Mouse (Mus musculus): Measurements from ENCODE around the gene Cald1. TPM values are rescaled to one million over a fixed set of nuclear protein-coding genes. Genes with fewer than 3 reads are reported as not detected.

The Cald1 gene
- polyA plus RNA-seq, 1 experiment from 2014 or later: 279 TPM

- Histone ChIP-seq H3K4me1 (replicated peaks; ENCODE audit: control insufficient read depth, insufficient read depth, low read length) (peaks cover 31% of the 10 kb centered on the region), H3K27me3 (ENCODE audit: control insufficient read depth, insufficient read depth, low read depth, low read length) (no peaks in the 10 kb centered on the region), H3K9ac (ENCODE audit: low read length) (no peak overlapping the region), H3K9me3 (ENCODE audit: control insufficient read depth, low read length) (peaks cover 2% of the 10 kb centered on the region; the same call in 1 of the 2 replicates), H3K4me2 (ENCODE audit: low read depth, low read length) (no peak overlapping the region), H3K4me3 (ENCODE audit: low read length) (no peak overlapping the region), H3K36me3 (ENCODE audit: control insufficient read depth, insufficient read depth, low read length) (no peaks in the 10 kb centered on the region), H3K27ac (ENCODE audit: low read length) (no peak overlapping the region)
- WGBS: 65% methylated on average over 15 of the region's 15 CpGs
- no peak for ATAC-seq (ENCODE audit: low read depth)
Measured at GRCm38 (mm10) chr6:34727316-34727983, 129.2 kb downstream of the Cald1 start.

- peak; percentile 49 for ATAC-seq (ENCODE audit: low read depth)
- WGBS: 31% methylated on average over 8 of the region's 8 CpGs
Measured at GRCm38 (mm10) chr6:34729449-34730151, 131.3 kb downstream of the Cald1 start.

GRCm38 (mm10) chr6:34731007-34731406, 132.7 kb downstream of the Cald1 start:
- Histone ChIP-seq H3K36me3 (ENCODE audit: control insufficient read depth, insufficient read depth, low read length) (no peaks in the 10 kb centered on the region), H3K27me3 (ENCODE audit: control insufficient read depth, insufficient read depth, low read depth, low read length) (no peaks in the 10 kb centered on the region), H3K4me3 (ENCODE audit: low read length) (no peak overlapping the region), H3K9ac (ENCODE audit: low read length) (no peak overlapping the region), H3K4me1 (replicated peaks; ENCODE audit: control insufficient read depth, insufficient read depth, low read length) (peaks cover 31% of the 10 kb centered on the region), H3K9me3 (ENCODE audit: control insufficient read depth, low read length) (no peaks in the 10 kb centered on the region), H3K4me2 (ENCODE audit: low read depth, low read length) (no peak overlapping the region), H3K27ac (ENCODE audit: low read length) (no peak overlapping the region)
- ATAC-seq (ENCODE audit: low read depth): no peak; the same call in 1 of the 2 replicates
- 47% methylated on average over 6 of the region's 6 CpGs for WGBS

More at GRCm38 (mm10) chr6:34729449-34730151, 131.3 kb downstream of the Cald1 start:
- Histone ChIP-seq H3K9ac (ENCODE audit: low read length) (no peak overlapping the region), H3K27ac (ENCODE audit: low read length) (peak overlapping the region; percentile 28; the same call in 1 of the 2 replicates), H3K4me2 (ENCODE audit: low read depth, low read length) (no peak overlapping the region), H3K36me3 (ENCODE audit: control insufficient read depth, insufficient read depth, low read length) (no peaks in the 10 kb centered on the region), H3K9me3 (ENCODE audit: control insufficient read depth, low read length) (peaks cover 2% of the 10 kb centered on the region; the same call in 1 of the 2 replicates), H3K4me1 (replicated peaks; ENCODE audit: control insufficient read depth, insufficient read depth, low read length) (peaks cover 31% of the 10 kb centered on the region), H3K27me3 (ENCODE audit: control insufficient read depth, insufficient read depth, low read depth, low read length) (no peaks in the 10 kb centered on the region), H3K4me3 (ENCODE audit: low read length) (no peak overlapping the region)

GRCm38 (mm10) chr6:34731529-34731928, 133.2 kb downstream of the Cald1 start:
- no peak overlapping the region for H3K9ac ChIP-seq (ENCODE audit: low read length)
- ATAC-seq (ENCODE audit: low read depth): no peak
- WGBS: 81% methylated on average over 9 of the region's 9 CpGs
- H3K27me3 ChIP-seq (ENCODE audit: control insufficient read depth, insufficient read depth, low read depth, low read length): no peaks in the 10 kb centered on the region
- no peak overlapping the region for H3K4me2 ChIP-seq (ENCODE audit: low read depth, low read length)
- H3K36me3 ChIP-seq (ENCODE audit: control insufficient read depth, insufficient read depth, low read length): no peaks in the 10 kb centered on the region
- H3K9me3 ChIP-seq (ENCODE audit: control insufficient read depth, low read length): no peaks in the 10 kb centered on the region
- H3K4me1 ChIP-seq (replicated peaks; ENCODE audit: control insufficient read depth, insufficient read depth, low read length): peaks cover 31% of the 10 kb centered on the region
- no peak overlapping the region for H3K27ac ChIP-seq (ENCODE audit: low read length)
- no peak overlapping the region for H3K4me3 ChIP-seq (ENCODE audit: low read length)

- no peak for ATAC-seq (ENCODE audit: low read depth)
- Histone ChIP-seq H3K4me2 (ENCODE audit: low read depth, low read length) (no peak overlapping the region), H3K36me3 (ENCODE audit: control insufficient read depth, insufficient read depth, low read length) (no peaks in the 10 kb centered on the region), H3K4me1 (replicated peaks; ENCODE audit: control insufficient read depth, insufficient read depth, low read length) (peaks cover 13% of the 10 kb centered on the region), H3K27ac (ENCODE audit: low read length) (no peak overlapping the region), H3K4me3 (ENCODE audit: low read length) (no peak overlapping the region), H3K27me3 (ENCODE audit: control insufficient read depth, insufficient read depth, low read depth, low read length) (no peaks in the 10 kb centered on the region), H3K9me3 (ENCODE audit: control insufficient read depth, low read length) (no peaks in the 10 kb centered on the region), H3K9ac (ENCODE audit: low read length) (no peak overlapping the region)
- 68% methylated on average over 13 of the region's 13 CpGs for WGBS
Measured at GRCm38 (mm10) chr6:34734940-34735695, 136.8 kb downstream of the Cald1 start.

GRCm38 (mm10) chr6:34736934-34737333, 138.6 kb downstream of the Cald1 start:
- H3K4me3 ChIP-seq (ENCODE audit: low read length): no peak overlapping the region
- WGBS: 59% methylated on average over 2 of the region's 2 CpGs
- no peaks in the 10 kb centered on the region for H3K9me3 ChIP-seq (ENCODE audit: control insufficient read depth, low read length)
- H3K9ac ChIP-seq (ENCODE audit: low read length): no peak overlapping the region
- 0 out of 2 replicates have a peak, but pooled peaks cover 2% of the 10 kb centered on the region for H3K36me3 ChIP-seq (ENCODE audit: control insufficient read depth, insufficient read depth, low read length)
- no peak overlapping the region for H3K27ac ChIP-seq (ENCODE audit: low read length)
- peaks cover 3% of the 10 kb centered on the region; the same call in 1 of the 2 replicates for H3K4me1 ChIP-seq (replicated peaks; ENCODE audit: control insufficient read depth, insufficient read depth, low read length)
- H3K27me3 ChIP-seq (ENCODE audit: control insufficient read depth, insufficient read depth, low read depth, low read length): no peaks in the 10 kb centered on the region
- H3K4me2 ChIP-seq (ENCODE audit: low read depth, low read length): no peak overlapping the region
- no peak for ATAC-seq (ENCODE audit: low read depth)

- no peak overlapping the region for H3K4me2 ChIP-seq (ENCODE audit: low read depth, low read length)
- H3K9me3 ChIP-seq (ENCODE audit: control insufficient read depth, low read length): no peaks in the 10 kb centered on the region
- H3K27me3 ChIP-seq (ENCODE audit: control insufficient read depth, insufficient read depth, low read depth, low read length): no peaks in the 10 kb centered on the region
- H3K9ac ChIP-seq (ENCODE audit: low read length): no peak overlapping the region
- peaks cover 7% of the 10 kb centered on the region; the same call in 1 of the 2 replicates for H3K36me3 ChIP-seq (ENCODE audit: control insufficient read depth, insufficient read depth, low read length)
- peaks cover 3% of the 10 kb centered on the region; the same call in 1 of the 2 replicates for H3K4me1 ChIP-seq (replicated peaks; ENCODE audit: control insufficient read depth, insufficient read depth, low read length)
- 48% methylated on average over 4 of the region's 4 CpGs for whole genome bisulfite sequencing
- H3K27ac ChIP-seq (ENCODE audit: low read length): no peak overlapping the region
- no peak overlapping the region for H3K4me3 ChIP-seq (ENCODE audit: low read length)
- ATAC-seq (ENCODE audit: low read depth): no peak
Measured at GRCm38 (mm10) chr6:34743946-34744345, 145.6 kb downstream of the Cald1 start.

GRCm38 (mm10) chr6:34747846-34748245, 149.5 kb downstream of the Cald1 start:
- Histone ChIP-seq H3K9ac (ENCODE audit: low read length) (no peak overlapping the region), H3K4me2 (ENCODE audit: low read depth, low read length) (no peak overlapping the region), H3K36me3 (ENCODE audit: control insufficient read depth, insufficient read depth, low read length) (peaks cover 6% of the 10 kb centered on the region; the same call in 1 of the 2 replicates), H3K4me3 (ENCODE audit: low read length) (no peak overlapping the region), H3K4me1 (replicated peaks; ENCODE audit: control insufficient read depth, insufficient read depth, low read length) (peaks cover 5% of the 10 kb centered on the region; the same call in 1 of the 2 replicates), H3K27me3 (ENCODE audit: control insufficient read depth, insufficient read depth, low read depth, low read length) (no peaks in the 10 kb centered on the region), H3K27ac (ENCODE audit: low read length) (no peak overlapping the region), H3K9me3 (ENCODE audit: control insufficient read depth, low read length) (no peaks in the 10 kb centered on the region)
- no peak for ATAC-seq (ENCODE audit: low read depth)
- 64% methylated on average over 6 of the region's 6 CpGs for WGBS

- peaks cover 5% of the 10 kb centered on the region; the same call in 1 of the 2 replicates for H3K4me1 ChIP-seq (replicated peaks; ENCODE audit: control insufficient read depth, insufficient read depth, low read length)
Measured at GRCm38 (mm10) chr6:34748566-34748965, 150.3 kb downstream of the Cald1 start.

More at GRCm38 (mm10) chr6:34748566-34748965, 150.3 kb downstream of the Cald1 start:
- Histone ChIP-seq H3K36me3 (ENCODE audit: control insufficient read depth, insufficient read depth, low read length) (peaks cover 6% of the 10 kb centered on the region; the same call in 1 of the 2 replicates), H3K9ac (ENCODE audit: low read length) (no peak overlapping the region), H3K4me2 (ENCODE audit: low read depth, low read length) (no peak overlapping the region), H3K9me3 (ENCODE audit: control insufficient read depth, low read length) (no peaks in the 10 kb centered on the region), H3K27ac (ENCODE audit: low read length) (no peak overlapping the region), H3K27me3 (ENCODE audit: control insufficient read depth, insufficient read depth, low read depth, low read length) (no peaks in the 10 kb centered on the region), H3K4me3 (ENCODE audit: low read length) (no peak overlapping the region)
- WGBS: 81% methylated on average over 11 of the region's 11 CpGs
- ATAC-seq (ENCODE audit: low read depth): no peak
